Mouse (Mus musculus) fat pad, adult 2 months (tissue): Measurements from ENCODE around the gene Sema3d.

Source experiments
- DNase-seq: peaks from one replicate; pipeline ENCODE4 v3.0.0-alpha.2; 2011; ENCODE audit warnings: low read depth, low spot score; ENCODE audit errors: extremely low read depth

Gene Sema3d

DNA sequence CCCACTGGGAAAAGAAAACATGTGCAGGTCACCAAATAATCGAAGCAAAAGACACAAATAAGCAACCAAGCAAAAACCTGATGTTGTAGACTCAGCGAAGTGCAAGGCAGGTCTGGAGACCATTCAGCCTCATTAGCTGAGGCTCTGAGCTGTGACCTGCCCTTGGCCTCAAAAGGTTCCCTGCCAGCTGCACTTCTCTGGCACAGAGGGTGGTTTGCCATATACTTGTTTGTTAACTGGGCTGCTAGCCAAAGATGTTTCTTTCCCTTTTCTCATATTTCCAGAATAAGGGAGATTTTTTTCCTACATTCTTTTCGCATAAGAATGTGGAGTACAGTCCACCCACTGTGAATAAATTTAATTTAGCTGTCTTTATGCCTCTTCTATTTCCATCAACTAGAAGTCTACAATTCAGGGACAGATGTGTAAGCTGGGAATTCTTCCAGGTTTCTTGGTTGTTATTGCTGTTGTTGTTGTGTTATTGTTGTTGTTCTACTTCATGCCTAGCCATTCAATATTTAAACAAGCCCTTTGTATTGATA lies 200.2 kb downstream of the Sema3d start:
- DNase-seq, result no peak

GRCm38 (mm10) chr5:12584886-12585285 lies 201.7 kb downstream of the Sema3d start:
- no peak for DNase-seq

GRCm38 (mm10) chr5:12634227-12634980 lies 251.2 kb downstream of the Sema3d start:
- no peak for DNase-seq

GRCm38 (mm10) chr5:12637763-12638468 lies 254.7 kb downstream of the Sema3d start:
- DNase-seq, result no peak
